Mouse (Mus musculus): ENCODE measurements around the gene Cacybp.
A peak's percentile ranks its signal among the peaks of the same experiment; 100 is the strongest.

The Cacybp gene

GRCm38 (mm10) chr1:160212703-160213669 lies at the start of gene Cacybp:
Gene Cacybp (minus strand): TSS chr1:160212875.
- DNase-seq (ENCODE audit: low read depth, low spot score) = peak; percentile 98

DNA sequence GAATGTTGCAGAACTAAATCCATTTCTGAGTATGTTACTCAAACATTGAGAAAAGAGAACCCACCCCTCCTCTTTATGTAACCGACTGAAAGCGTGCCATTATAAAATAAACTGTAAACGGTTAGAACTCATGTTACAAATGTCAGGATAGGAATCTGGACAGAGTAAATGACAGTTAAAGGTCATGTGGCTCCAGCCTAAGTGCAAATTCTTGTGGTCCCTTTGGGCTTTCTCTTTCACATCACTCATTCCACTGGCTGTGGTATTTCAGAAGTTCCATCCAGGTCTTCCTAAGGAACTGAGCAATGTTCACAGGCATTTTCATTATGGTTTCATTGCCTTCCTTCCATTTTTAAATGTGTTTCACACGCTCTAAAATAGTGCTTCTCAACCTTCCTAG lies 49.7 kb upstream of the Cacybp start:
- DNase-seq (ENCODE audit: low read depth, low spot score) = peak; percentile 84

- peak; percentile 67 for DNase-seq (ENCODE audit: low read depth, low spot score)
Observed at GRCm38 (mm10) chr1:160261849-160262248, 49.2 kb upstream of the Cacybp start.

DNA sequence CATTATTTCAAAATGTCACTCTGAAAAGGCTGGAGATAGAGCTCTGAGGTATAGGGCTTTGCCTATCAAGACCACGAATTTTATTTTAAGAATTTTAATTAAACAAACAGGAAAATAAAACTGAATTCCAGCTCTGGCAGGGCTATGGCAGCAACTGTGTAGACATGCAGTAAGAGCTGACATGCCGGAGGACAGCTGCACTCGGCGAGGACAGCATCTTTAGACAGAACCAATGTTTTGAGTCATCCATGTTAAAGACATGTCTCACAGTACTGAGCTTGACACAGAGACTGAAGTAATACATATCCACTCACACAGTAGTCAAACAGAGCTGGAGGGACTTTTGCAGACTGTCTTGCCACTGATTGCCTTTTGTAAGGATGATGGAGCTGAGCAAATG lies 47.9 kb upstream of the Cacybp start:
- DNase-seq (ENCODE audit: low read depth, low spot score) = no peak

- no peak for DNase-seq (ENCODE audit: low read depth, low spot score)
Observed at GRCm38 (mm10) chr1:160259884-160260283, 47.2 kb upstream of the Cacybp start.

GRCm38 (mm10) chr1:160253108-160253507 lies 40.4 kb upstream of the Cacybp start:
- DNase-seq (ENCODE audit: low read depth, low spot score) = no peak

- no peak for DNase-seq (ENCODE audit: low read depth, low spot score)
Observed at GRCm38 (mm10) chr1:160251388-160252007, 38.8 kb upstream of the Cacybp start.

DNA sequence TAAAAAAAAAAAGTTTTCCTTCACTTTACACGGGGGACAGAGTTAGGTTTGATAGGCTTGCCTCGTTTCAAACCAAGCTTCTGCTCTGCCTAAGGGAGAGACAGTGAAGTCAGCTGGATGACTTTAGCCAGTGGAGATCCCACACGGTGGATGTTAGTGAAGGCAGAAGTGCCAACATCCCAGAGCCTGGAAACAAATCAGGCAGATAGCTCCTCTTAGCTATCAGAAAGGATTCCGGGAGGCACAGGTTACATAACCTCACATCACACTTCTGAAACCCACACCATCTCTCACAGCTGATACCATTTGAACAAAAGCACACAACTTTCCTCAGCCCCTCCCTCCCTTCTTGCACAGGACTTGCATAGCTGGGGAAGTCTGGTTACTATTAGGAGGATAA lies 38.1 kb upstream of the Cacybp start:
- DNase-seq (ENCODE audit: low read depth, low spot score) = no peak

GRCm38 (mm10) chr1:160249786-160250185 lies 37.1 kb upstream of the Cacybp start:
- DNase-seq (ENCODE audit: low read depth, low spot score) = no peak

DNA sequence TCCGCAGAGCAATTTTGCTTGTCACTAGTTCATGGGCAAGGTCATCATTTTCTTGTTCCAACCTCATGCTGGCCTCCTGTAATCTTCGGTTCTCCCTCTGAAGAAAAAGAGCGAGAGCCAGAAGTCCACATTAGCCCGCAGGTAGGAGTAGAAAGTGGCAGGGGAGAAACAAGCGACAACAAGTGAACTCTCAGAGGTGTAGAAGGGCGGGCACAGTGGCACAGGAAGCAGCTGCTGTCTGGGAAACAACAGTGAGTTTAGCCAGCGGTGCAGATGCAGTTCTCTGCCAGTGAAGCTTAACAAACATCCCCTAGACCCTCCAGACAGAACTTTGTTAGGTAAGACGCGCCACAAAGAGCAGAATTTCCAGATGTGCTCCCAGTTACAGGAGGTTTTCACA lies 34.8 kb upstream of the Cacybp start:
- no peak for DNase-seq (ENCODE audit: low read depth, low spot score)

DNA sequence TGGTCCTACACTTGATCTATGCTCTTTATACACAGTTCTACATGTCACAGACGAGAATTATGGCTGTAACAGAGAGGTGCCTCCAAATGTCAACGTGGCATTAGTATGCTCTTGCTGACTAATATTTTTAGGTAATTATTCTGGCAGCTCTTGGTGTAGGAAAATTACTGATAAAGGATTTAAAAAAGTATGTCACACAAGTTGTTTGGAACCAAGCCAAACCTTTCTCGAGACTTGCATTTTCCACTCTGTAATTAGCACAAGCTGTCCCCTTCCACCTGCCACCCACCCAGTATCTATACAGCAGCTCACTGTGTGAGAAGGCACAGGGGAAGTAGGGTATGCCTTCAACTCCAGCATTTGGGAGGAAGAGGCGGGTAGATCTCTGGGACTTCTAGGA lies 34.2 kb upstream of the Cacybp start:
- no peak for DNase-seq (ENCODE audit: low read depth, low spot score)

DNA sequence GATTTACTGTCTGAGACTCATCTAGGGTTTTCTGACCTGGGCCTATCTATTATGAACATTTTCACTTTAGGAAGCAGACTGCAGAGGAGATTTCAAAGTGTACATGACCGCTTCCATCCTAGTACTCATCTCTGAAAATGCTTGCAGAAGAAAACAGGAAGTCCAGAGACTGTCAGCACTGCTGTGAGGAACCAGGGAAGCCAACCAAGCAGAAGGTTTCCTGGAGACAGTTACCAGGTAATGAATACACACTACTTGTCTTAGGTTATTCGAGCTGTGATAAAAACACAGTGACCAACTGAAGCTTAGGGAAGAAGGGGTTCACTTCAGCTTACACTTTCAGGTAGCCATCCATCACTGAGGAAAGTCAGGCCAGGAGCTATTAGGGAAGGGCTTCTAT lies 33.3 kb upstream of the Cacybp start:
- no peak for DNase-seq (ENCODE audit: low read depth, low spot score)

DNA sequence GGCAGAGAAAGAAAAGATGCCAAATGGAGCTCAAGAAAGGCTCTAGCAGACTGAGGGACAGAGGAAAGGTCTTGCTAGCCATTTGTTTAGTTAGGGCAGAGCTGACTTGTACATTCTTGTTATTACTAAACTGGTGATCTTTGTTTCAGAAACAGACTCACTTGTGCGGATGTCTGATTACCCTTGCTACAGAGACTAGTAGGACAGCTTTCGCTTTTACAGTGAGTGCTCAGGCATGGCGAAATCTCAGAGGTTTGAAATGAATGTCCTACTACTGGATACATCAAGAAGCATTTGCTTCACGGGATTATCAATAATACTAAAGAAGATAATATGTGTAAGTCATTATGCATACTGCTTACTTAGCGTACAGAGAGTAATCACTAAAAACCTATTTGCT lies 32.0 kb upstream of the Cacybp start:
- DNase-seq (ENCODE audit: low read depth, low spot score) = no peak

DNA sequence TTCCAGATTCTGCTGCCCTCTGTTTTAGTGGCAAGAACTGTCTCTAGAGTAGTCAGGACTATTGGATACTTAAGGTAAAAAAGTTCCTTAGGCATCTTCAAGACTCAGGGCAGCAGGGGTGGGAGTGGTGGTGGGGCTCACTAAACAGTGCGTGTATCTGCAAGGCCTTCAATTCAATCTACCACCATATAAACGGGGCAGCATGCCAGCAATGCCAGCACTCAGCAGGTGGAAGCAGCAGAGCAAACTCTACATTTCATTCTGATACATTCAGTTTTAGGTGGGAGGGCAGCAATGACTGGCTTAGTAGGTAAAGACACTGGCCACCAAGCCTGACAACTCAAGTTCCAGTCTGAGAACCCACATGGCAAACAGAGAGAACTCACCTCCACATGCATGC lies 27.4 kb upstream of the Cacybp start:
- DNase-seq (ENCODE audit: low read depth, low spot score) = no peak

- DNase-seq (ENCODE audit: low read depth, low spot score) = no peak
Observed at GRCm38 (mm10) chr1:160238852-160239443, 26.3 kb upstream of the Cacybp start.

GRCm38 (mm10) chr1:160237981-160238380 lies 25.3 kb upstream of the Cacybp start:
- no peak for DNase-seq (ENCODE audit: low read depth, low spot score)

- DNase-seq (ENCODE audit: low read depth, low spot score) = peak; percentile 97
Observed at GRCm38 (mm10) chr1:160233921-160234320, 21.2 kb upstream of the Cacybp start.

- DNase-seq (ENCODE audit: low read depth, low spot score) = no peak
Observed at GRCm38 (mm10) chr1:160232113-160232512, 19.4 kb upstream of the Cacybp start.

- DNase-seq (ENCODE audit: low read depth, low spot score) = peak; percentile 83
Observed at GRCm38 (mm10) chr1:160231013-160231412, 18.3 kb upstream of the Cacybp start.

- DNase-seq (ENCODE audit: low read depth, low spot score) = peak; percentile 35
Observed at GRCm38 (mm10) chr1:160227850-160228249, 15.2 kb upstream of the Cacybp start.

- no peak for DNase-seq (ENCODE audit: low read depth, low spot score)
Observed at GRCm38 (mm10) chr1:160227196-160227595, 14.5 kb upstream of the Cacybp start.

DNA sequence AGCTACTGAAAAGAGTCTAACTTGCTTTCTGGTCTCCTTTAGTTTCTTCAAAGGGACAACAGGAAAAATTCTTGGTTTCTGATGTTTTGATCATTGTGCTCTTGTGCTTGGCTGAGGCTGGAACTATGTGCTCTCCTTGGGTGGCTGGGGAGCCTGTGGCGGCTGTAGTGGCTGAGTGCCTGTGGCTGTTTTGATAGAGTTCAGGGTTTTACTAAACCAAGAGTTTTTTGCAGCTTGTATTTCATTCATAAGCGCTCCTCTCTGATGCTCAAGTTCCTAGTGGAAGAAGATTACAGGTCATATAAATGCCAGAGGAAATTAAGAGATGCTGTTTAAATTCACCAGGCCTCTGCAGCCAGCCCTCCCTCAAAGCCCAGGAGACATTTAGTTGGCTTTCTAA lies 11.4 kb upstream of the Cacybp start:
- DNase-seq (ENCODE audit: low read depth, low spot score) = no peak

- DNase-seq (ENCODE audit: low read depth, low spot score) = no peak
Observed at GRCm38 (mm10) chr1:160217898-160218297, 5.2 kb upstream of the Cacybp start.

All from 3T3-L1 (cell line).